ENCODE assay signal across 8 mouse cellular contexts in genomic region chr9:15709599-15710381, GRCm38 (mm10). TPM values are rescaled to one million over a fixed set of nuclear protein-coding genes. Genes with fewer than 3 reads are reported as not detected.
DNase-seq lines count a peak whose midpoint lies in the region; ATAC-seq lines count a peak whose summit lies in the region.

Gene Slc36a4 (plus strand): TSS chr9:15709738.

- peak; percentile 82 for DNase-seq in Muller cell, postnatal 12 days (ENCODE audit: inconsistent ontology term)
- DNase-seq in cerebellum, adult 9-11 months: peak; percentile 80
- DNase-seq in frontal cortex, postnatal 36 days (ENCODE audit: low spot score in 2 of 2): peak; percentile 73 to 79
- peak; percentile 55 for DNase-seq in left cerebral cortex, adult 11 months (ENCODE audit: low spot score)
- DNase-seq in lung, postnatal 36 days: peak; percentile 88
- peak; percentile 81 for DNase-seq in retina, embryonic 14.5 days (ENCODE audit: low spot score)
- DNase-seq in thymus, postnatal 36 days: peak; percentile 68 to 73

- no peaks in the 10 kb centered on the region for H3K36me3 ChIP-seq in hindbrain, embryonic 15.5 days

- peak within 1 kb of the TSS; percentile 77 for H3K9ac ChIP-seq in hindbrain, embryonic 15.5 days

- peak; percentile 94 for ATAC-seq in hindbrain, embryonic 15.5 days (ENCODE audit: low FRiP score, low read depth)

- H3K27ac ChIP-seq in hindbrain, embryonic 15.5 days (replicated peaks): peak within 1 kb of the TSS; percentile 92

- H3K4me3 ChIP-seq in hindbrain, embryonic 15.5 days: peak within 1 kb of the TSS; percentile 63

- WGBS in hindbrain, embryonic 15.5 days: under 1% methylated on average over 55 of the region's 75 CpGs

- no peaks in the 10 kb centered on the region for H3K9me3 ChIP-seq in hindbrain, embryonic 15.5 days

- H3K4me1 ChIP-seq in hindbrain, embryonic 15.5 days (replicated peaks): peaks cover 23% of the 10 kb centered on the region

- no peaks in the 10 kb centered on the region for H3K27me3 ChIP-seq in hindbrain, embryonic 15.5 days

- peak within 1 kb of the TSS; percentile 68 for H3K4me2 ChIP-seq in hindbrain, embryonic 15.5 days

RNA-seq across cellular contexts. Expression of gene Slc36a4, which starts in this region (rescaled TPM):
- polyA plus RNA-seq in hindbrain, embryonic 15.5 days (2015; fragmentation: Nextera tagmentation; extraction: Ambion mirVana): 26.9 and 30.5 TPM in 2 replicates

Comparison
In these comparisons a context has a peak if more than half of its experiments do, and no peak if none do; other contexts are left out.
1. Peak in every context shown above with its lines: DNase-seq, ATAC-seq, H3K4me3 ChIP-seq and H3K27ac ChIP-seq.